Mouse (Mus musculus): ENCODE measurements around the gene Bpifc. TPM values are rescaled to one million over a fixed set of nuclear protein-coding genes. Genes with fewer than 3 reads are reported as not detected.

Bpifc gene
- polyA plus RNA-seq (2014; fragmentation: Illumina TruSeq; extraction: RNeasy Lipid Tissue Mini Kit (QIAGEN cat#74804); ENCODE audit: low read depth, low replicate concordance): 0.38 TPM

DNA sequence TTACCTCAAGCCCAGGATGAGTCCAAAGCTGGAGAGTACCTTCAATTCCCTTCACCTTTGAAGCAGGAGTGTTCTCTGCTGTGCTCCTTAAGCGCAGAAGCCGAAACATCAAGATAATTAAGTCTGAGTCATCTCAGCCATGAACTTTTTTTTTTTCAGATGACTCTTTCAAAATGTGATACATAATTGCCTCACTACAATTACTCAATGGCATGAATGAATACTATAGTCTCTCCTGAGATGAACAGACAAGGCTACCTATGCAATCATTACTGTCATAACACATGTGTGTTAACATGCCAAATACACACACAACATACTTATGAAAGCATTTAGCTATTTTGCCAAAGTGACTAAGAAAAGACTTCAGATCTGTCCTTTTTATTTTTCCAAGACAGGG lies at the start of gene Bpifc:
Gene Bpifc (minus strand): TSS at position 115 of the 400 bp plus-strand sequence.

GRCm38 (mm10) chr10:86021749-86022473 lies 10.2 kb upstream of the Bpifc start, which contains the start of gene Fbxo7:
Gene Fbxo7, plus strand, starts transcription at chr10:86021972.

DNA sequence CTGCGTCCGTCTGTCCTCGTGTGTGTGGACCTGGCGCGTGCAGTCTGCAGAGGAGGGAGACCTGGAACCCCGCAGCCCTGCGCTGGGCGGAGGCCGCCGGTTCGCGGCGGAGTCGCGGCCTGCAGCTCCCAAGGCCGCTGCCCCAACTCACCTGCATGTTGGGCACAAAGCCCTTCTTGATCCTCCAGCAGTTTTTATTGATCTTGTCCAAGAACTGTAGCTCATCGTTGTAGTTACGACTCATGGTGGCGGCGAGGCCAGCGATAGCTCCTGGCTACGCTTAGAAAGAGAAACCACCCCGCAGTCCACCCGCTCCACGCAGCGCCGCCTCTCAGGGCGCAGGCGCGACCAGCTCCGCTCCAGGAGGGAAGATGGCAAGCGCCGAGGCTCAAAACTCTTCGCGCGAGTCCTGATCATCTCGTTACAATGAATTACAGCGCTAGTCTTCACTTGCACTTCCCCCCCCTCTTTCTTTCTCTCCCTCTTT lies 54.2 kb downstream of the Bpifc start, which contains the start of gene Rtcb:
Gene Rtcb (minus strand): TSS at position 360 of the 487 bp plus-strand sequence.

GRCm38 (mm10) chr10:85927676-85928445 lies 83.8 kb downstream of the Bpifc start, which contains the start of gene Ascl4:
Gene Ascl4, plus strand, starts transcription at chr10:85927681.

DNA sequence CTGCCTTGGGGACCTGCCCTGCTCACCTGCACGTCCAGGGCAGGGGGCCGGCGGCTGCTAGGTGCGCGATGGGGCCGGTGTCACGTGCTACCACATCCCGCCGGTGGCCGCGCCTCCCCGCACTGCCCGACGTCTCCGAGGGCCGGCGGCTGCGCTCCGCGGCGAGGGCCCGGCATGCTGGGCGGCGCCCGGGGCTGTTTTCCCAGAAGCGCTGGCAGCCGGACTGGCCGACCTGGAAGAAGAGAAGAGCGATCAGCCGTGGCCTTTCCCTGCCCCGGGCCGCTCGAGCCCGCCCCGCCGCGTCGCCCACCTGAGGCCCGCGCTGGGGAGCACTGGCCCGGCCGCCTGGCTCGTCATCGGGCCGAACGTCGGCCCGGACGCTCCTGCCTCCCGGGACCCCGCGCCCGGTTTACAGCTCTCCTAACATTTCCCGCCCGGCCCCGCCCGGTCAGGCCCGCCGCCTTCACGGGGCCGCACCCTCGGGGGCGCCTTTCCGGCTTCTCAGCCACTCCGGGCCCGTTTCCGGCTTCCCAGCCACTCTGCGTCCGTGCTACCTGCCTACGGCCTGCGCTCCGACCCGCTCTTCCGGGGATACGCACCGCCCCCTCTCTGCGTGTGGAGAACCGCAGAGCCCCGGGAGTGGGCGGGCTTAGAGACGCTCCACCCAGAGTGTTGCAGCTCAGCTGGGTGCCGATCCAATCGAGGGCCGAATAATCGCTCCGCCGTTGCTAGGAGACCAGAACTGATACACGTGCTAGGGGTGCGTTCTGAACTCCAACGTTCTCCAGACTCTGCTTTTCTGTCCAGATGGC lies 95.0 kb downstream of the Bpifc start, which contains the start of gene Prdm4:
Gene Prdm4 (minus strand): TSS at position 645 of the 812 bp plus-strand sequence.

Other genes starting within 250 kb of the Bpifc start
- 28.6 TPM for gene Pwp1, start 182.4 kb downstream of the Bpifc start, polyA plus RNA-seq (2014; fragmentation: Illumina TruSeq; extraction: RNeasy Lipid Tissue Mini Kit (QIAGEN cat#74804); ENCODE audit: low read depth, low replicate concordance)
- gene Prdm4, start 94.8 kb downstream of the Bpifc start, polyA plus RNA-seq (2014; fragmentation: Illumina TruSeq; extraction: RNeasy Lipid Tissue Mini Kit (QIAGEN cat#74804); ENCODE audit: low read depth, low replicate concordance): 43.5 TPM
- gene Ascl4, start 84.2 kb downstream of the Bpifc start, polyA plus RNA-seq (2014; fragmentation: Illumina TruSeq; extraction: RNeasy Lipid Tissue Mini Kit (QIAGEN cat#74804); ENCODE audit: low read depth, low replicate concordance): 0.29 TPM
- gene Rtcb, start 54.1 kb downstream of the Bpifc start, polyA plus RNA-seq (2014; fragmentation: Illumina TruSeq; extraction: RNeasy Lipid Tissue Mini Kit (QIAGEN cat#74804); ENCODE audit: low read depth, low replicate concordance): 17.4 TPM
- gene Fbxo7, start 10.1 kb upstream of the Bpifc start, polyA plus RNA-seq (2014; fragmentation: Illumina TruSeq; extraction: RNeasy Lipid Tissue Mini Kit (QIAGEN cat#74804); ENCODE audit: low read depth, low replicate concordance): 27.4 TPM

Data from testis, adult 10 weeks (tissue).